Mouse (Mus musculus) left cerebral cortex, adult 11 months (tissue): Measurements from ENCODE around the gene Wnt2.

Experiments
- DNase-seq: peaks from one replicate; pipeline ENCODE4 v3.0.0; 2022; ENCODE audit warnings: low spot score

Wnt2 gene

DNA sequence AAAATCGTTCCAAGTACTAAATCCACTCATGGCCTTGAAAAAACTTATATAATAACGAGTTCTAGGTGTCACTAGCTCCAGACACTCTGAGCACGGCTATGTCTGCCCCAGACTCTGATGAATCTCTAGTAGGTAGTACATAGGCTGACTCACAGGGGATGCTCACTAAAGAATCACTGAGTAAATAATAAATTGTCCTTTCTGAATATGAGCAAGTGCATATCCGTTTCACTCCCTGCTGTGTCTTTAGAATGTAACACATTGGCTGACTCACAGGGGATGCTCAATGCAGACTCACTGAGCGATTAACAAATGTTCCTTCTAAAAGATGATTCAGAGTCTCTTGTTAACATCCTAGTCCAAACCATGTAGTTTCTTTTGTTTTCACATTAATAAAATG lies 52.1 kb downstream of the Wnt2 start:
- DNase-seq: peak; percentile 8

GRCm38 (mm10) chr6:17977165-17977564 lies 53.2 kb downstream of the Wnt2 start:
- no peak for DNase-seq

GRCm38 (mm10) chr6:17974416-17974815 lies 56.0 kb downstream of the Wnt2 start:
- DNase-seq: no peak

GRCm38 (mm10) chr6:17971393-17971792 lies 59.0 kb downstream of the Wnt2 start:
- DNase-seq: no peak

DNA sequence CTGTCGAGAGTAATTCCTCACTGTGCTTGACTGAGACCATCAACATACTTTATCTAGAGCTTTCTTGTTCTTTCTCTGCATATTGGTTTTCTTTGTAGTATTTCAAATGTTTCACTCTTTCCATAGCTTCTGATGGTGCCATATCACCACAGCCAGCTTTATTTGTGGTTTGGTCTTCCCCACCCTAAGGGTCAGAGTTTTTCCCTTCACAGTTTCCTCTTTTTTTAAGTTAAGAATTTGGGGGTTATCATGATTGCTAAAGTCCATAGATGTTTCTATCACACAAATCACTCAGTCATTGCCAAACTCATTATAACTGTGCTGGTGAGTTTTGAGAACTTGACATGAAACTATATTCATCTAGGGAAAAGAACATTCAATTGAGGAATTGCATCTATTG lies 60.6 kb downstream of the Wnt2 start:
- DNase-seq: no peak

- DNase-seq: no peak
Observed at GRCm38 (mm10) chr6:17968467-17969144, 61.8 kb downstream of the Wnt2 start.

DNA sequence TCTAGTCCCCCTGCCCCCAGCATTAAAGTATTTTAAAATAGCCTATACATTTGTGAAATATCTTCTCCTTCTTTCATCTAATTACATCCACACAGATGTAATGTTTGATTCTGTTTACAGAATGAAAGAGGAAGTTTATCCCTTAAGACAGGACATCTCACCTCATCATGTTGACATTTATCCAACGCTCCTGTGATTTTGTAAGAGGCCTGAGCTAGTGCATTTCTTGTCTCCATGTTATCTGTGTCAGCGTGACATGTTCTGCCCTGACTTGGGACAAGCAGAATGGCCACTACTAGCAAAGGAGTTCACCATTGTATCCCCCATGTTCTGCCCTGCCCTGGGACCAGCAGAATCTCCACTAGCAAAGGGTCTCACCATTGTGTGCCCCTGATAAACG lies 66.9 kb downstream of the Wnt2 start:
- no peak for DNase-seq

- DNase-seq: no peak
Observed at GRCm38 (mm10) chr6:17951779-17952178, 78.6 kb downstream of the Wnt2 start.

DNA sequence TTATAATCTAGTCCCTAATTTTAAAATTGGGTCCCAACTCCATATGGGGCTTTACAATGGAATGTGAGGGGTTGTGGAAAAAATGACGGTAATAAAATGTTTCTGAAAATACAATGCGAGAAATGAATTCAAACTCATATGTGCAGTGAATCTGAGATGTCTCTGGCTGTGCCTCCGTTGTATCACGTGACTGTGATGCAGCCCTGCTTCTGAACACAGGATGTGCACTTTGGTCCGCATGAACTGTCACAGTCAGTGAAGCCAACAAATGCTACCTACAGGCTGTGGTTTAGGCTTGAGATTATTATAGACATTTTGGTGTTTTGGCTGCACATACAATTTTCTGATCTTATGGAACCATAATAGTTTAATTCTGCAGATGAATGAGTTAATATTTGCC lies 81.3 kb downstream of the Wnt2 start:
- no peak for DNase-seq

DNA sequence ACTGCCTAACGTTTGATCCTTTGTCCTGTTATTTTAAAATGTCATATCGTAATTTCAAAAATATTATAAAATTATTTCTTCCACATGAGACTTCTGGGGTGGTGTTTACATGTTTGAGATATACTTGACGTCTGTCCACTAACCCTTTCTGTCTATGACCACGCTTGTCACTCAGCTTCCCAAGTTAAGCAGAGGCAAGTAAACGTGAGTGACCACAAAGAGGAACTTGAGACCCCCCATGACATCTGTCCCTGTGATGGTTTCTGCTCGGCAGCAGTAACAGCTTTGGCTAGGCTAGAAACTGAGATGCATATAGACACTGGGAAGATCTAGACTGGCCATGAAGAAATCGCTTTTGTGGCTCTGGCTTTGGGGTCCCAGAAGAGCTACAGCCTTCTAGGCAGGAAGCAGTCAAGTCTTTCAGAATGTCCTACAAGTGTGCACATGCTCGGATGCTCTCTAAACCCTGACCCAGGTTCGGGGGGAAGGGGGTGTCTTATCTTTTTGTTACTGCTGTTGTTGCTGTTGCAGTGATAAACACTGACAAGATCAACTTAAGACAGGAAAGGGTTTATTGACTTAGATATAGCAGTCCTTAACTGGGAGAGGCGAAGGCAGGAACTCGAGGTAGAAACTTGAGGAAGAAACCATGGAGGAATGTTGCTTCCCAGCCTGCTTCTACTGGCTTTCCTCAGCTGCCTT lies 83.1 kb downstream of the Wnt2 start:
- no peak for DNase-seq

GRCm38 (mm10) chr6:17946456-17946855 lies 83.9 kb downstream of the Wnt2 start:
- no peak for DNase-seq

- DNase-seq: no peak
Observed at GRCm38 (mm10) chr6:17943877-17944617, 86.3 kb downstream of the Wnt2 start.

- DNase-seq: no peak
Observed at GRCm38 (mm10) chr6:17942344-17942743, 88.0 kb downstream of the Wnt2 start.

DNA sequence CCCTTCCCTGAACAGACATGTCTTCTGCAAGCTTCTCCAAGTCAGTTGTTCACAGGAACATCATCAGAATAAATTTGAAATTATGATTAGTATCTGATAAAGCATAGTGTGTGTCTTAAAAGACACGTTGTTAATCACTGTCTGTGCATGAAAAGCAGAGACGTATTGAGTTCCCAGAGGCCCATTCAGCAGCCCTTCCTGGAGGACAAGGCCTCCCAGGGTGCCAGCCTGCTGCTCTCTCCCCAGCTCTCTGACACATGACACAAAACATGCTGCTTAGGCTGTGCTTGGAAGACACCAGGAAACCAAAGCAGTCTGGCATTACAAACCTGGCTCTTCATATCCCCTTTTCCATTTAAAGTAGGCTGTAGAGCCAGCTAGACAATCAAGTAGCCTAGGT lies 88.5 kb downstream of the Wnt2 start:
- DNase-seq: no peak
